Mouse (Mus musculus) left cerebral cortex, adult 2 months (tissue): ENCODE measurements around the gene Agtrap. TPM values are rescaled to one million over a fixed set of nuclear protein-coding genes. Genes with fewer than 3 reads are reported as not detected.

ENCODE experiments used
- DNase-seq, 2 experiments: peaks; one replicate each; pipeline ENCODE4 v3.0.0; 2021 to 2022; ENCODE audit warnings: low spot score in 2 of 2, mixed read lengths in 1 of 2; ENCODE audit errors: extremely low spot score in 1 of 2
- H3K27ac ChIP-seq: fragments of 200-600 bp; 2 replicates; pipeline ENCODE4 v1.8.1; 2022
- H3K4me3 ChIP-seq: fragments of 200-600 bp; 2 replicates; pipeline ENCODE4 v1.8.1; 2022
- CTCF ChIP-seq: fragments of 200-600 bp; IDR thresholded peaks from 2 replicates; pipeline ENCODE4 v1.8.1; 2022; ENCODE audit warnings: antibody characterized with exemption, mild to moderate bottlenecking, moderate library complexity
- intact Hi-C: fragments of 180-260 bp; cut with DNase I; formaldehyde crosslinking; loops from one replicate; pipeline ENCODE4 v1.15.1; 2025
- total RNA-seq, 2 experiments: library from RNA; stranded (reverse); gene quantifications; 2 replicates each; pipeline ENCODE4 v1.2.3; 2021

Agtrap gene
- total RNA-seq, 2 experiments from 2014 or later, result 6.6 to 10.2 TPM

DNA sequence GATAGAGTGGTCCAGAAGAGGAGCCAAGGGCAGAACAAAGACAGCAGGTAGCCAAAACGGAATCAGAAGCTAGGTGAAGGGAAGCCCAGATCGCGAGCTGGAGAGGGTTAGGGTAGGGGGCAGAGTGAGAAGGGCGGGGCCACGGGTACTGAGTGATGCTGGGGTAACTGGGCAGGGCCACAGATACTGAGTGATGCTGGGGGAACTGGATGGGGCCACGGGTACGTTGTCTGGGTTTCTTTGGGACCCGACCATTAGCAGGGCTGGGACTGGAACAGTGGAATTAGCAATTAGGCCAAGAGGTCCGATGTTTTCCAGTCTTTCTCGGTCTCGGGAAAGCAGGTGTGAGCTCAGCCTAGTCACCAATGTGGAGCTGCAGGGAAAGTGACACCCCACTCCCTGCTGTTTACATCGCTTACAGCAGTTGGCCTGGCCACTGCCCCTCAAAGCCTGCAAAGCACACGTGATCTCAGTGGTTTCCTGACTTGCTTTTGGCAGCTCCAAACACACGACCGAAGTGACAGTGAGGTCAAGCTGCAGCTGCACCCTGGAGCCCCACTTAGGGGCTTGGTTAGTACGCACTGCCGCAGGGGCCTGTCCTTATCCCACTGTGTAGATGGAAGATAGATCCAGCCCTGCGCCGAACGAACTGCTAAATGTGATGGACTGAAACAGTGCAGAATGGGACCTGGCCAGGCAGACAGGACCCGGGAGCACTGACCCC lies 4.5 kb downstream of the Agtrap start:
- no peak for DNase-seq

GRCm38 (mm10) chr4:148082257-148083044 lies 5.4 kb downstream of the Agtrap start:
- intact Hi-C loops, result no loop called here
- no peak overlapping the region for H3K27ac ChIP-seq
- TF ChIP-seq CTCF, result peak; percentile 76
- H3K4me3 ChIP-seq, result no peak overlapping the region
- peak in 1 of 2 experiments; percentile 43 for DNase-seq

More for the DNA sequence above, 4.5 kb downstream of the Agtrap start:
- Histone ChIP-seq H3K4me3 (no peak overlapping the region), H3K27ac (no peak overlapping the region)
- no peak for TF ChIP-seq CTCF
- intact Hi-C loops, result no loop called here

- TF ChIP-seq CTCF, result no peak
- no peak overlapping the region for H3K27ac ChIP-seq
- no peak for DNase-seq
- intact Hi-C loops, result no loop called here
- no peak overlapping the region for H3K4me3 ChIP-seq
These were observed 6.6 kb downstream of the Agtrap start for GRCm38 (mm10) chr4:148081201-148081600.

DNA sequence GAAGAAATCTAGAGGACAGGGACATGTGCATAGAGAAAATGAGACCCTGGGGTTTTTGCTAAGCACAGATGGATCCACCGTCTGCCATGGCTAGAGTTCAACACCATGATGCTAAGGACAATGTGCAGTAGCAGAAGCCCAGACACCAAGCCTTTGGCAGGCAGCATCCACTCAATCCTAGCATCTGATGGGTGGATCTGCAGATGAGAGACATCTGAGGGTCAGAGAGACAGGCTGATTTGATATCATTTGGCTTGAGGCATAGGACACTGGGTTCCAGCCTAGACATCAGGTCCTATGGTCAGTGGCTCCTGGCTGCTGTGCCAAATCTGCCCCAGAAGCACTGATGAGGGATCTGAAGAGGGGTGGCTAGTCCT lies 7.2 kb downstream of the Agtrap start:
- Histone ChIP-seq H3K27ac (no peak overlapping the region), H3K4me3 (no peak overlapping the region)
- no peak for DNase-seq
- intact Hi-C loops, result no loop called here
- no peak for TF ChIP-seq CTCF

- no peak for DNase-seq
These were observed 7.8 kb downstream of the Agtrap start for GRCm38 (mm10) chr4:148079944-148080596.

GRCm38 (mm10) chr4:148079212-148079611 lies 8.6 kb downstream of the Agtrap start:
- peak; percentile 34 for TF ChIP-seq CTCF
- no peak for DNase-seq
- H3K27ac ChIP-seq, result no peak overlapping the region
- intact Hi-C loops, result no loop called here
- no peak overlapping the region for H3K4me3 ChIP-seq

More at GRCm38 (mm10) chr4:148079944-148080596, 7.8 kb downstream of the Agtrap start:
- Histone ChIP-seq H3K27ac (no peak overlapping the region), H3K4me3 (no peak overlapping the region)
- TF ChIP-seq CTCF, result no peak
- intact Hi-C loops, result no loop called here

DNA sequence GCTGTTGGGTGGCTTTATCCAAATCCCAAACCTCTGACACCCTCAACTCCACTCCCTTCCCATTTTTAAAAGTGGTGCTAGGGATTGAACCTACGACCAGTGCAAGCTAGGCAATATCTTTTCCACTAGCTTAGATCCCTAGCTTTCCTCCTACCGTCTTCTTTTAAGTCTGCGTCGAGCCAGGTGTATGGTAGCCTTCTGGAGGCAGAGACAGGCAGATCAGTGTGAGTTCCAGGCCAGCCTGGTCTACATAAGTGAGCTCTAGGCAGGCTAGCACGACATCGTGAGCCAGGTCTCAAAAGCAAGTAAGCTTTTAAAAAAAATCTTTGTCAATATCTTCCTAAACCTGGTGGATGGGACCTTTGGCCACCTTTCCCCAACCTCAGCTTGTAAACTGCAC lies 11.9 kb downstream of the Agtrap start:
- H3K27ac ChIP-seq, result no peak overlapping the region
- TF ChIP-seq CTCF, result no peak
- intact Hi-C loops, result no loop called here
- no peak for DNase-seq
- H3K4me3 ChIP-seq, result no peak overlapping the region

GRCm38 (mm10) chr4:148075259-148075658 lies 12.6 kb downstream of the Agtrap start:
- peak; percentile 55 to 65 for DNase-seq
- H3K4me3 ChIP-seq, result peak overlapping the region; percentile 28
- no peak for TF ChIP-seq CTCF
- intact Hi-C loops, result no loop called here
- no peak overlapping the region for H3K27ac ChIP-seq

- no peak overlapping the region for H3K27ac ChIP-seq
- peak overlapping the region; percentile 28 for H3K4me3 ChIP-seq
- DNase-seq, result no peak
- peak; percentile 54 for TF ChIP-seq CTCF
- intact Hi-C loops, result no loop called here
These were observed 13.2 kb downstream of the Agtrap start for GRCm38 (mm10) chr4:148074521-148075189.

GRCm38 (mm10) chr4:148071508-148071907 lies 16.3 kb downstream of the Agtrap start:
- TF ChIP-seq CTCF, result no peak
- no peak overlapping the region for H3K27ac ChIP-seq
- no peak for DNase-seq
- intact Hi-C loops, result no loop called here
- H3K4me3 ChIP-seq, result no peak overlapping the region

- TF ChIP-seq CTCF, result no peak
- intact Hi-C loops, result no loop called here
- H3K27ac ChIP-seq, result no peak overlapping the region
- H3K4me3 ChIP-seq, result no peak overlapping the region
- DNase-seq, result no peak
These were observed 18.1 kb downstream of the Agtrap start for GRCm38 (mm10) chr4:148069602-148070218.
